Mouse (Mus musculus) heart, embryonic 12.5 days (tissue): ENCODE results near the gene Nfkb1. TPM values are rescaled to one million over a fixed set of nuclear protein-coding genes. Genes with fewer than 3 reads are reported as not detected.

Experiments used
- polyA plus RNA-seq: library from polyadenylated mRNA; unstranded; fragments of >200 nt; fragmentation: Nextera tagmentation; extraction: Ambion mirVana; gene quantifications from 2 replicates; pipeline ENCODE4 v1.2.1, GENCODE M21; 2016

Gene Nfkb1
- polyA plus RNA-seq, 1 experiment from 2014 or later = 14.3 TPM

Other genes with a start within 250 kb of the Nfkb1 start
- gene Manba, start 205.9 kb downstream of the Nfkb1 start, polyA plus RNA-seq = 42.2 and 43.7 TPM in 2 replicates
- 30.0 and 36.5 TPM in 2 replicates for gene Slc39a8, start 133.7 kb upstream of the Nfkb1 start, polyA plus RNA-seq